Mouse (Mus musculus): ENCODE results near the gene Dclre1c. TPM values are rescaled to one million over a fixed set of nuclear protein-coding genes. Genes with fewer than 3 reads are reported as not detected.
"Not testable (repeated sequence)": the region's sequence is repeated elsewhere in the genome, so short reads cannot be mapped to it uniquely, and the experiment has no call there.

Dclre1c gene
- 4.5 and 5.1 TPM in 2 replicates for polyA plus RNA-seq (2016; fragmentation: Nextera tagmentation; extraction: Ambion mirVana)

DNA sequence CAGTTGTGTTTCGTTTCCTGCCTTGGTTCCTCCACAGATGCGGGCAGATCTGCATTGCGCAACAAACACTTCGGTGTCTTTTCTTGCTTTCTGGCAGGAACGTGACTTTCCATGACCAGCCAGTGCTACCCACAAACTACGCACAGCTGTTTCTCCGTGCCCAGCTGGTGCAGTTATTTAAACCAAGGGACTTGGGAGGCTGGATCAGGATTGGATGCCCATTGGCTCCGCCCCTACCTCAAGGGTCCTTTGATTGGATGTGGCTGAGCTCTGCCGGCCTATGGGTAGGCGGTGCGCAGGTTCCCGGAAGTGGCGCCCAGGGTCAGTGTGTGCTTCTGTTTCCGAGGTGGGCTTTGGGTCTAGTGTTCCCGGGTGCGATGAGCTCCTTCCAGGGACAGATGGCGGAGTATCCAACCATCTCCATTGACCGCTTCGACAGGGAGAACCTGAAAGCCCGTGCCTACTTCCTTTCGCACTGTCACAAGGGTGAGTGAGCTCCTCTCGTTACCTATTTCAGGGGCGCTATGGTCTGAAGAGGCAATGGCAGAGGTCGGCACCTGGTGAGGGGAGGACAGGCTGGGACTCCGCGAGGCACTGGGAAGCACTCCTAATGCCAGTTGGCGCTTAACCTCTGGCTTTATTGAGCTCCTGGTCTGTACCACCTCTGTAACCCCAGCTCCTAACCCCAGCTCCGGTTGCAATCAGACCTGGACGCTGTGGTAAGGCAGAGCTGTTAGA, at the start of gene Dclre1c:
TSS of gene Dclre1c (plus strand) at position 291 of the 738 bp plus-strand sequence.
- Histone ChIP-seq H3K4me3 (peak within 1 kb of the TSS; percentile 64), H3K9me3 (replicated peaks) (no peaks in the 10 kb centered on the region), H3K4me1 (peaks cover 12% of the 10 kb centered on the region; the same call in 1 of the 2 replicates), H3K27ac (peak within 1 kb of the TSS; percentile 12; the same call in 1 of the 2 replicates), H3K36me3 (no peaks in the 10 kb centered on the region), H3K27me3 (ENCODE audit: low read depth, poor library complexity, severe bottlenecking) (no peaks in the 10 kb centered on the region)
- WGBS, result 2% methylated on average over 29 of the region's 29 CpGs
- peak; percentile 88 for DNase-seq (ENCODE audit: low spot score)

DNA sequence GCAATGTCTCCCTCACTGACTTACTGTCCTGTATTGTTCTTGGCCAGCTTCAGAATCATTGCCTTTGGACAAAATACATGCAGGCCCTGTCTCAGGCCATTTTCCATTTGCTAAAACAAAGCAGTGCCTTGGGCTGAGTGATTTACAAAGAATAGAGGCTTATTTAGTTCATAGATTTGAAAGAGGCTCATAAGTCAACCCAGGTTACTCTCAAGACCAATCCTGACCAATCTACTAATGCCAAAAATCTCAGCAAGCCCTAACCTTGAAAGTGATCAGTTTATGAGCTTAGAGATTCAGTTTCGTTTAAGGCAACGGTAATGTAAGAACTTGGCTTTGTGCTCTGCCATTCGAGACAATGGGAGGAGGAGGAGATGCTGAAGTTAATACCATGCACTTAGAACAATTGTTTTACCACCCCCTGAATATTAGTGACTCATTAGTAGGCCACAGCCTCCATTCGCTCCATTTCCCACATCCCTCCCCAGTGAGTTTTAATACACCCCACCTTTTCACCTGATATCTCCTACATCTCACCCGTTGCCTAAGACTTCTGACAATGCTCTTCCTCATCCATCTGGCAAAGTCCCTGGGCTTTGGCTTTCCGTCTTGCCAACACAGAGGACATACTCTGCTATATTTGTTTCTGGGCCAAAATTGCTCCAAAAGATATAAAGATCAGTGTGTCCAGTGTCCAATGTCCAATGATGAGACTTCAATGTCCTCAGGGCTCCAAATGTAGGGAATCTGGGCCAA, 36.6 kb upstream of the Dclre1c start:
- H3K4me3 ChIP-seq, result no peak overlapping the region
- H3K36me3 ChIP-seq, result no peaks in the 10 kb centered on the region
- WGBS, result 86% methylated on average over 6 of the region's 6 CpGs
- no peaks in the 10 kb centered on the region for H3K9me3 ChIP-seq (replicated peaks)
- no peaks in the 10 kb centered on the region for H3K4me1 ChIP-seq
- H3K27ac ChIP-seq, result no peak overlapping the region
- no peaks in the 10 kb centered on the region for H3K27me3 ChIP-seq (ENCODE audit: low read depth, poor library complexity, severe bottlenecking)
- no peak for DNase-seq (ENCODE audit: low spot score)

DNA sequence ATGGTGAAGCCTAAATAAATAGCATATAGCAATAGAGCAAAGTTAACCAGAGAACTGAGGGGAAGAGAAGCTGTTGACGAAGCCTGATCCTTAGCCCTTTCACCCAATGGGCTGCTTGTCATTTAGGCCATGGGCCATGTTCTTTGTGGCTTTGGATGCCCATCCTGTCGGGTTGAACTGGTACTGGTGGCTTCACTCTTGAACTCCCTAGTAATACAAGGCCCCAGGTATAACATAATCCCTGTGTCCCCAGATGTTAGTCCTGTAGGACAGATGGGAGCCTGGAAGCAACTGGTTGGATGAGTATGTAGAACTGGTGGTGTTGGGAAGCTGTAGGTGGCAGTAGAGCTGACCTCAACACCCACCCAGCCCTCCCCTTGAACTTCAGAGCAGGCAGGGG, 32.0 kb upstream of the Dclre1c start:
- Histone ChIP-seq H3K27me3 (ENCODE audit: low read depth, poor library complexity, severe bottlenecking) (no peaks in the 10 kb centered on the region), H3K27ac (no peak overlapping the region), H3K4me3 (no peak overlapping the region), H3K9me3 (replicated peaks) (no peaks in the 10 kb centered on the region), H3K4me1 (no peaks in the 10 kb centered on the region), H3K36me3 (no peaks in the 10 kb centered on the region)
- DNase-seq (ENCODE audit: low spot score), result no peak
- WGBS, result 85% methylated on average over 2 of the region's 2 CpGs

DNA sequence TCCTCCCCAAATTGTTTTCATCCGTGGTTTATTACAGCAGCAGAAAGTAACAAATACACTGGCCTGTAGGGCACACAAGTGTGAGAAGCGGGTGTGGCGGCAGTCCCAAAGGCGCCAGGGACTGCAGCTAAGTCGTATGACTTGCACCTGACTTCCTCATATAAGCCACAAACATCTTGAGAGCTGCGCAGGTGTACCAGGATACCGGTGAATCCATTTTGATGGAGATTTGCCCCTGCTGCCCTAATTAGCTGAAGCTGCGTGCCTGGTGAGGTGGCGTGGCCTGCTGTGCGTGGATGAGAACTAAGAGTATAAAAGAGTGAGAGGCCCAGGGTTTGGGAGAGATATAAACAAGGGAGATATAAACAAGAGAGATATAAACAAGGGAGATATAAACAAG, 26.8 kb upstream of the Dclre1c start, which contains the start of gene Olah:
TSS of gene Olah (minus strand) at position 101 of the 400 bp plus-strand sequence.
- WGBS, result 65% methylated on average over 10 of the region's 10 CpGs
- not testable (repeated sequence) for H3K9me3 ChIP-seq (replicated peaks); DNase-seq (ENCODE audit: low spot score); H3K4me3 ChIP-seq; H3K27me3 ChIP-seq (ENCODE audit: low read depth, poor library complexity, severe bottlenecking); H3K4me1 ChIP-seq; H3K36me3 ChIP-seq; H3K27ac ChIP-seq

DNA sequence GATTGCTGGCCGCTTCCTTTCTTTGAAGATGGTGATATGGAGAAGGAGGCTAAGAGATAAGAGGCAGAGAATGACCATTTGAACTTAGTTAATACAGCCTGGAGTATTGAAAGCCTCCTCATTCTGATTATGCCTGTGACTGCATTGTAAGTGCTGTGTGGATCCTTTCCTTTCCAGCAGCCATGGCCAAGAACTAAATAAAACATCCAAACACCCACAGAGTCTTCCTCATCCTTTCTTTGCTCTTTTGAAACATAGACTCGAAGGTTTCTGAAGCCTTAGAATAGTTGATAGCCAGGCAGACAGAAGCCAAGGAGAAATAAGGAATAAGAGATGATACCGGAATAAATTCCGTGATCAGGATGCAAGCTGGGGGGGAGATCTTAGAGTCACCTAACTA, 17.9 kb upstream of the Dclre1c start:
- Histone ChIP-seq H3K9me3 (replicated peaks) (no peaks in the 10 kb centered on the region), H3K36me3 (no peaks in the 10 kb centered on the region), H3K27ac (no peak overlapping the region), H3K27me3 (ENCODE audit: low read depth, poor library complexity, severe bottlenecking) (no peaks in the 10 kb centered on the region), H3K4me3 (no peak overlapping the region), H3K4me1 (no peaks in the 10 kb centered on the region)
- WGBS, result 89% methylated on average over 4 of the region's 4 CpGs
- no peak for DNase-seq (ENCODE audit: low spot score)

DNA sequence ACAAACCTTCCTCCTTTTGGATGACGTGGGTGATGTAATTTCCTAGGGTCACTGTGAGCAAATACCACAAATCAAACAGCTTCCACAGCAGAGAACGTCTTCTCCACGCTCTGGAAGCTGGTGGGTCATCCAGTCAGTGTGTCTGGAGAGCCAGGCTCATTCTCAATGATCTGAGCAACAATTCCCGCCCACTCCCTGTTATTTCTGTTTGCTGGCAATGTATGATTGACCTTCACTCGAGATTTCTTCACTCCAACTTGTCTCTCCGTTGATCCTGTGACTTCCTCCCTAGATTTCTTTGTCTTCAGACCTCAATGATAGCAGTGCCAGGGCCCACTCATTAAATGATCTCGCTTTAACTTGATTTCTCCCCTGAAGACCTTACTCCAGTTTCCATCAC, 16.2 kb upstream of the Dclre1c start:
- Histone ChIP-seq H3K4me3 (no peak overlapping the region), H3K27me3 (ENCODE audit: low read depth, poor library complexity, severe bottlenecking) (no peaks in the 10 kb centered on the region), H3K9me3 (replicated peaks) (no peaks in the 10 kb centered on the region), H3K36me3 (no peaks in the 10 kb centered on the region), H3K4me1 (no peaks in the 10 kb centered on the region), H3K27ac (no peak overlapping the region)
- 82% methylated on average over 7 of the region's 7 CpGs for WGBS
- no peak for DNase-seq (ENCODE audit: low spot score)

DNA sequence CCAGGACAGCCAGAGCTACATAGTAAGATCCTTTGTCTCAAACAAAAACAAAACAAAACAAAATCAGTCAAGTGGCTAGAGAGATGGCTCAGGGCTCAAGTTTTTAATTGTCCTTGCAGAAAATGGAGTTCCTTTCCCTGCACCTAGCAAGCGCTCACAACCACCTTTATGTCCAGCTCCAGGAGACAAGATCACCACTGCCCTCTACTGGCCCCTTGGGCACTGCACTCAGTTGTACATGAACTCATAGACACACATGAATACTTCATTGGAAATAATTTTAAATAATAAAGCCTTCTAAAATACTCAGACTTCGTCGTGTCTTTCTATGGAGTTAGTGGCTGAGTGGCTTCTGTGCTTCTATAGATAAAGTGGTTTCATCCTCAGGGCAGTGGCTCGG, 9.7 kb upstream of the Dclre1c start:
- no peaks in the 10 kb centered on the region for H3K9me3 ChIP-seq (replicated peaks)
- no peaks in the 10 kb centered on the region for H3K36me3 ChIP-seq
- WGBS, result 38% methylated on average over 4 of the region's 4 CpGs
- peaks cover 7% of the 10 kb centered on the region; the same call in 1 of the 2 replicates for H3K4me1 ChIP-seq
- peaks cover 19% of the 10 kb centered on the region; the same call in 1 of the 2 replicates for H3K27me3 ChIP-seq (ENCODE audit: low read depth, poor library complexity, severe bottlenecking)
- DNase-seq (ENCODE audit: low spot score), result peak; percentile 67
- H3K27ac ChIP-seq, result no peak overlapping the region
- H3K4me3 ChIP-seq, result no peak overlapping the region

DNA sequence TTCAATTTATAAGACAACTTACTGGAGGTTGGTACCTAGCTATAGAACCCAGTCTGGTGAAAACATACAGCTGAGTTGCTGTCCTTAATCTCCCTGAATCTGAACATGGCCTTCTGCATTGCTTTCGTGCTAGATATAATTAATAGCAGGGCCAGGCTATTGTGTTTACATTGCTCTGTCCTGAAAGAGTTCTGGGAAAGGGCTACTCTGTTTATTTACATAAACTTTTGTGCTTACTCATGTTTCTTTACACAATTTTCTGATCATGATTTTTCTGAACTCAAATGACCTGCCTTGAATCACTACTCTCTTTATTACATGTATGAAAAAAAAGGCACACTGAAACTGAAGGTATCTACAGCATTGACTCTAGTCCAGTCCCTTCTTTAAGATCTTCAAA, 8.3 kb upstream of the Dclre1c start:
- Histone ChIP-seq H3K27me3 (ENCODE audit: low read depth, poor library complexity, severe bottlenecking) (peaks cover 19% of the 10 kb centered on the region; the same call in 1 of the 2 replicates), H3K9me3 (replicated peaks) (no peaks in the 10 kb centered on the region), H3K4me3 (no peak overlapping the region), H3K27ac (no peak overlapping the region), H3K36me3 (no peaks in the 10 kb centered on the region), H3K4me1 (peaks cover 7% of the 10 kb centered on the region; the same call in 1 of the 2 replicates)
- no peak for DNase-seq (ENCODE audit: low spot score)
- 78% methylated on average over 1 of the region's 1 CpGs for whole genome bisulfite sequencing

DNA sequence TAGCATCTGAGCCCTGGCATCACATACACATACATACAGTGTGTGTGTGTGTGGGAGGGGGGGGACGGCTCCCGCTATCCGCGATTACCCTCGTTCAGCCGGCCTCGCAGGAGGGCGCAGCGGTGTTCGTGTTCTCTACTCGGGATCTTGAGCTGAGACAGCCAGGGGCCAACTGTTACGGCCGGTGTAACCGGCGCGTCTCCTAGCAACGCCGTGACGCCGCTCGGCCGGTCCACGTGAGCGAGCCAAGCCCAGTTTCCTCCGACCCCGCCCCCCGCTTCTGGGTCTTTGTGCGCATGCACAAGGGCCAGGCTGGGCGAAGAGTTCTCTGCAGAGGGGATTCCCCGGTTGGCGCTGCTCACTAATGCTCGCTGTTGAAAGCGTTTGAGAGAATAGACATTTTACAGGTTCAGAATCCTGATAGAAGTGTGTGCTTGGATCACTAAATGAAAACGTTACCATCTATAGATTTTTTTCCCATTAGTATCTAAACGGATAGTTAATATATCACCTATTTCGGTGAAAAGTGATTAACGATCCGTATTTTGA, 5.0 kb upstream of the Dclre1c start:
- no peaks in the 10 kb centered on the region for H3K36me3 ChIP-seq
- peak; percentile 95 for DNase-seq (ENCODE audit: low spot score)
- H3K4me3 ChIP-seq, result peak overlapping the region; percentile 57
- H3K9me3 ChIP-seq (replicated peaks), result no peaks in the 10 kb centered on the region
- peak overlapping the region; percentile 50; the same call in 1 of the 2 replicates for H3K27ac ChIP-seq
- WGBS, result 2% methylated on average over 38 of the region's 38 CpGs
- H3K4me1 ChIP-seq, result peaks cover 10% of the 10 kb centered on the region; the same call in 1 of the 2 replicates
- peaks cover 19% of the 10 kb centered on the region; the same call in 1 of the 2 replicates for H3K27me3 ChIP-seq (ENCODE audit: low read depth, poor library complexity, severe bottlenecking)

DNA sequence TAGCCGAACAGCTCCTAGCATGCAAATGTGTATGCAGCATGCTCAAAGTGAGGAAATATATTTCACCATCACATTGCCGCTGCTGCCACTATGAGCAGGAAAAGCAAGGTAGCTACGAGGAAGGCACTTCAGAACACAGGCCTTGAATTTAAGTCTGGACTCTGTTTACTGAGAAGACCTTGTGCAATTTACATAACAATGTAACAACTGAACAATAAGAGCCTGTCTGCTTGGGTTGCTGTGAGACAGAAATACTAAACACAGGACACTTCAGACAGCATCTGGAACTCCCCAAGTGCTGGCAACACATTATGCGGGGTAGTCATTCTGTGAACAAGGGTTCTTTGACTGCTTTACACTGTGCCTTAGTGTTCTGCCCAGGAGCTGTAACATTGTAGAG, 3.8 kb upstream of the Dclre1c start:
- Histone ChIP-seq H3K27me3 (ENCODE audit: low read depth, poor library complexity, severe bottlenecking) (peaks cover 19% of the 10 kb centered on the region; the same call in 1 of the 2 replicates), H3K27ac (no peak overlapping the region), H3K4me3 (no peak overlapping the region), H3K4me1 (peaks cover 19% of the 10 kb centered on the region; the same call in 1 of the 2 replicates), H3K36me3 (no peaks in the 10 kb centered on the region), H3K9me3 (replicated peaks) (no peaks in the 10 kb centered on the region)
- 81% methylated on average over 4 of the region's 4 CpGs for WGBS
- no peak for DNase-seq (ENCODE audit: low spot score)

DNA sequence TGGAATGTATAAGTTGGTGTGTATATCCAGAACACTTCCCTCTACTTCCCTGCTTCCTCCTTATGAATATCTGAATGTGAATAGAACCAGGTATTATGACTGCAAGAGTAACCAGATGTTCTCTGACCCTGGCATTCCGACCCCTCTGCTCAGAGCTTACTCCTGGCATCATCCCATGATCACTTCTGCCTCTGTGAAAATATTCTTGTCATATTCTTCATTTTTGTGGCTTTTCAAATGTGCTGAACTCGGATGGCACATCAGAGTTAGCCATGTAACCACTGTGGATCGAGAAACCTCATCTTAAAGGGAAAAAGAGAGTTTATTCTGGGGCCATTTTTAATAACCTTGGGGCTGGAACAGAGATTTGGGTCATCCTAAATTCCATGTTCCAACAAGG, 1.4 kb upstream of the Dclre1c start, which contains the start of gene Meig1:
TSS of gene Meig1 (minus strand) at position 101 of the 400 bp plus-strand sequence.
- Histone ChIP-seq H3K36me3 (no peaks in the 10 kb centered on the region), H3K27ac (no peak within 1 kb of the TSS), H3K9me3 (replicated peaks) (no peaks in the 10 kb centered on the region), H3K4me1 (peaks cover 19% of the 10 kb centered on the region; the same call in 1 of the 2 replicates), H3K27me3 (ENCODE audit: low read depth, poor library complexity, severe bottlenecking) (peaks cover 9% of the 10 kb centered on the region; the same call in 1 of the 2 replicates), H3K4me3 (no peak within 1 kb of the TSS)
- 67% methylated on average over 3 of the region's 3 CpGs for WGBS
- no peak for DNase-seq (ENCODE audit: low spot score)

DNA sequence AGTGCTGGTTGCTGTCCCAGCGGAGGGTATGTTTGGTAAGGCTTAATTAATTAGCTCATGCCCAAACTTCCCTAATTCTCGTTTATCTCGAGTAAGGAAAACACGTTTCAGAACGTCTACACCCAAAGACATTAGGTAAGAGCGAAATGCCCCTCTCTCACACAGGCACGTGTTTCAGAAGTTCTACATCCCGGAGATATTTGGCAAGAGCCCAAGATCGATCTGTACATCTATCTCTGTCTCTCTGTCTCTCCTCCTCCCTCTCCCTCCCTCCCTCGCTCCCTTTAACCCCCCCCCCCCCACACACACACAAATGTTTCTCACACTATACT, 614 bp downstream of the Dclre1c start:
- Histone ChIP-seq H3K9me3 (replicated peaks) (no peaks in the 10 kb centered on the region), H3K27ac (peak overlapping the region; percentile 12; the same call in 1 of the 2 replicates), H3K27me3 (ENCODE audit: low read depth, poor library complexity, severe bottlenecking) (no peaks in the 10 kb centered on the region)

DNA sequence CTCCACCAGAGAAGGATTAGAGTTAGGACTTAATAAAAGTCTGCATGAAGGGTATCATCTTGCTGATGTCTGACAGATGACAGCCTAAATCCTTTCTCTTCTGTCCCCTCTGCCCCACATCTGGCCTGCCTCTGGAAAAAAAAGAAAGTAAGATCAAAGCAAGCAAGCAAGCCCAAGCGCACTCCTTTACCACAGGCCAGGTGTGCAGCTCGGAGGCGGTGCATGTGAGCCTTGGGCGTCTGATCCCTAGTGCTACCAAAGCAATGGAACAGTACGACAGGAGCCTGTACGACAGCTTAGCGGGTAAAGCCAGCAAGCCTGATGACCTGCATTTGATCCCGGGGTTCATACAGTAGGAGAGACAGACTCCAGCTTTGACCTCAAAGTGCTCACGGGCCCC, 7.0 kb downstream of the Dclre1c start:
- H3K27ac ChIP-seq, result no peak overlapping the region
- DNase-seq (ENCODE audit: low spot score), result no peak
- no peaks in the 10 kb centered on the region for H3K4me1 ChIP-seq
- H3K9me3 ChIP-seq (replicated peaks), result no peaks in the 10 kb centered on the region
- WGBS, result 81% methylated on average over 9 of the region's 9 CpGs
- H3K4me3 ChIP-seq, result no peak overlapping the region
- no peaks in the 10 kb centered on the region for H3K36me3 ChIP-seq
- H3K27me3 ChIP-seq (ENCODE audit: low read depth, poor library complexity, severe bottlenecking), result no peaks in the 10 kb centered on the region

More for the DNA sequence above, 614 bp downstream of the Dclre1c start:
- no peak for DNase-seq (ENCODE audit: low spot score)
- H3K4me3 ChIP-seq, result peak overlapping the region; percentile 64
- 13% methylated on average over 9 of the region's 10 CpGs for WGBS
- no peaks in the 10 kb centered on the region for H3K36me3 ChIP-seq
- H3K4me1 ChIP-seq, result peaks cover 12% of the 10 kb centered on the region; the same call in 1 of the 2 replicates
